Mouse (Mus musculus) heart, postnatal 0 days (tissue): Measurements from ENCODE around the gene Kcnk10. TPM values are rescaled to one million over a fixed set of nuclear protein-coding genes. Genes with fewer than 3 reads are reported as not detected.

Experiments used
- ATAC-seq: fragments of 200-750 bp; cut with Nextera tagmentation; 2 replicates; pipeline ENCODE4 v1.8.0; 2017; ENCODE audit warnings: low read depth, moderate number of reproducible peaks, moderate library complexity; ENCODE audit not compliant: insufficient read depth
- DNase-seq: peaks from one replicate; pipeline ENCODE4 v3.0.0-alpha.2; 2016; ENCODE audit warnings: low spot score
- H3K27ac ChIP-seq: fragments of 300-500 bp; sonication (generic); 2 replicates; pipeline ENCODE4 v1.5.1; 2014; ENCODE audit warnings: low read depth, mild to moderate bottlenecking
- H3K27me3 ChIP-seq: fragments of 300-500 bp; sonication (generic); 2 replicates; pipeline ENCODE4 v1.6.1; 2014; ENCODE audit warnings: low read length, mixed read lengths; ENCODE audit not compliant: control insufficient read depth, insufficient read depth
- H3K36me3 ChIP-seq: fragments of 300-500 bp; sonication (generic); replicated peaks from 2 replicates; pipeline ENCODE4 v1.6.1; 2014; ENCODE audit warnings: low read length, mixed read lengths; ENCODE audit not compliant: control insufficient read depth, insufficient read depth
- H3K4me1 ChIP-seq: fragments of 300-500 bp; sonication (generic); 2 replicates; pipeline ENCODE4 v1.6.1; 2014; ENCODE audit warnings: antibody characterized with exemption; ENCODE audit not compliant: control insufficient read depth, insufficient read depth
- H3K4me2 ChIP-seq: fragments of 300-500 bp; sonication (generic); 2 replicates; pipeline ENCODE4 v1.6.1; 2014; ENCODE audit warnings: low read depth, mild to moderate bottlenecking, low read length, moderate library complexity
- H3K4me3 ChIP-seq: fragments of 300-500 bp; sonication (generic); 2 replicates; pipeline ENCODE4 v1.5.1; 2014; ENCODE audit warnings: low read depth, low read length
- H3K9ac ChIP-seq: fragments of 300-500 bp; sonication (generic); replicated peaks from 2 replicates; pipeline ENCODE4 v1.6.1; 2014; ENCODE audit warnings: low read depth, low read length, mixed read lengths
- H3K9me3 ChIP-seq: fragments of 300-500 bp; sonication (generic); replicated peaks from 2 replicates; pipeline ENCODE4 v1.6.1; 2016; ENCODE audit warnings: low read length; ENCODE audit not compliant: control insufficient read depth
- CTCF ChIP-seq: IDR thresholded peaks from 2 replicates; pipeline ENCODE4 v1.5.1; 2016; ENCODE audit warnings: antibody characterized with exemption, control low read depth, low read depth
- EP300 ChIP-seq: IDR thresholded peaks from 2 replicates; pipeline ENCODE4 v1.6.1; 2016; ENCODE audit warnings: antibody characterized with exemption, low read depth
- WGBS: fragments of 180-500 bp; shearing (Covaris S2); extraction: QIAGEN DNeasy Blood & Tissue Kit; methylation state at CpG from one replicate; pipeline ENCODE4 v1.1.7; 2014; 5-methylcytosine and 5-hydroxymethylcytosine counted together
- polyA plus RNA-seq: library from polyadenylated mRNA; unstranded; fragments of >200 nt; fragmentation: Nextera tagmentation; extraction: Ambion mirVana; gene quantifications from 2 replicates; pipeline ENCODE4 v1.2.1, GENCODE M21; 2015
- total RNA-seq: library from RNA; depleted of rRNA; stranded (reverse); fragments of >200 nt; gene quantifications from 2 replicates; pipeline ENCODE4 v1.2.3, GENCODE M21; 2014; ENCODE audit warnings: low replicate concordance

Kcnk10 gene
- total and polyA plus RNA-seq, 2 experiments from 2014 or later: not detected

GRCm38 (mm10) chr12:98501528-98502280 is 76.4 kb downstream of the Kcnk10 start:
- no peaks in the 10 kb centered on the region for H3K4me1 ChIP-seq
- H3K9me3 ChIP-seq: no peaks in the 10 kb centered on the region
- TF ChIP-seq EP300 (no peak), CTCF (no peak)
- H3K4me3 ChIP-seq: no peak overlapping the region
- ATAC-seq (no peak), DNase-seq (no peak)
- no peak overlapping the region for H3K9ac ChIP-seq
- no peak overlapping the region for H3K4me2 ChIP-seq
- no peaks in the 10 kb centered on the region for H3K36me3 ChIP-seq
- 72% methylated on average over 11 of the region's 11 CpGs for WGBS
- no peaks in the 10 kb centered on the region for H3K27me3 ChIP-seq
- H3K27ac ChIP-seq: no peak overlapping the region

- TF ChIP-seq CTCF: no peak
- TF ChIP-seq EP300: no peak
- DNase-seq (no peak), ATAC-seq (no peak)
- Histone ChIP-seq H3K9ac (no peak overlapping the region), H3K4me2 (no peak overlapping the region), H3K4me1 (no peaks in the 10 kb centered on the region), H3K9me3 (no peaks in the 10 kb centered on the region), H3K4me3 (no peak overlapping the region), H3K27ac (no peak overlapping the region), H3K36me3 (no peaks in the 10 kb centered on the region), H3K27me3 (no peaks in the 10 kb centered on the region)
- WGBS: 72% methylated on average over 4 of the region's 4 CpGs
Observed at GRCm38 (mm10) chr12:98501045-98501444, 77.1 kb downstream of the Kcnk10 start.

- TF ChIP-seq EP300 (no peak), CTCF (no peak)
- no peak overlapping the region for H3K9ac ChIP-seq
- no peak for DNase-seq
- ATAC-seq: no peak
- no peaks in the 10 kb centered on the region for H3K27me3 ChIP-seq
- no peak overlapping the region for H3K4me3 ChIP-seq
- no peaks in the 10 kb centered on the region for H3K36me3 ChIP-seq
- H3K4me2 ChIP-seq: no peak overlapping the region
- no peaks in the 10 kb centered on the region for H3K9me3 ChIP-seq
- H3K27ac ChIP-seq: no peak overlapping the region
- WGBS: 54% methylated on average over 2 of the region's 2 CpGs
- no peaks in the 10 kb centered on the region for H3K4me1 ChIP-seq
Observed at GRCm38 (mm10) chr12:98481460-98481859, 96.7 kb downstream of the Kcnk10 start.

- no peak overlapping the region for H3K4me2 ChIP-seq
- H3K27me3 ChIP-seq: no peaks in the 10 kb centered on the region
- no peak overlapping the region for H3K4me3 ChIP-seq
- H3K9me3 ChIP-seq: no peaks in the 10 kb centered on the region
- TF ChIP-seq EP300 (no peak), CTCF (no peak)
- DNase-seq: no peak
- no peak for ATAC-seq
- H3K36me3 ChIP-seq: no peaks in the 10 kb centered on the region
- whole genome bisulfite sequencing: 85% methylated on average over 5 of the region's 5 CpGs
- H3K4me1 ChIP-seq: no peaks in the 10 kb centered on the region
- no peak overlapping the region for H3K9ac ChIP-seq
- H3K27ac ChIP-seq: no peak overlapping the region
Observed at GRCm38 (mm10) chr12:98481048-98481447, 97.1 kb downstream of the Kcnk10 start.

- 68% methylated on average over 8 of the region's 8 CpGs for WGBS
- TF ChIP-seq CTCF (no peak), EP300 (no peak)
- no peaks in the 10 kb centered on the region for H3K9me3 ChIP-seq
Observed at GRCm38 (mm10) chr12:98477673-98478461, 100.2 kb downstream of the Kcnk10 start.

More at GRCm38 (mm10) chr12:98477673-98478461, 100.2 kb downstream of the Kcnk10 start:
- Histone ChIP-seq H3K4me3 (no peak overlapping the region), H3K27me3 (no peaks in the 10 kb centered on the region), H3K9ac (no peak overlapping the region), H3K4me1 (no peaks in the 10 kb centered on the region), H3K36me3 (no peaks in the 10 kb centered on the region), H3K27ac (no peak overlapping the region), H3K4me2 (no peak overlapping the region)
- DNase-seq: no peak
- no peak for ATAC-seq
